Mouse (Mus musculus): ENCODE measurements at regions not wholly inside any gene's neighbourhood (a gene's known extent, or its start where the extent isn't known, plus 50 kb on each side); places are given as distances from the start of the nearest gene placed in this dataset.

DNA sequence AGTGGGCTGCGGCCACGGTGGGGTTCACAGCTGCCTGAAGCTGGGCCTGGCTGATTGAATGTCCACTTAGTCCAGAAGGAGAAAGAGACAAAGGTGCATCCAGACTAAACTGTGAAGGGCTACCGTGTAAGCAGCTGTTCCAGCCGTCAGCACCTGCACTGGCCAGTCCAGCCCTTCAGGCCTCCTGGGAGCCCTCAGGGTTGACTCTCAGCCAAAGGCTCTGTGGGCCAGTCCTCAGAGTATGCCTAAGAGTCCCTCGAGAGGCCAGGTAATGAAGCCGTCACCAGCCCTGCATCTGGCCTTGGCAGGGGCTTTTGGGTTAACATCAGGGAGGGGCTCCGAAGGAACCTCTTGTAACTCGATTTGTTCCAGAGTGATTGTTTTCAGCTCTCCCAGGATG is 187.4 kb downstream of the Gpd2 start:
- no peak overlapping the region for H3K27ac ChIP-seq
- H3K9me3 ChIP-seq (replicated peaks), result no peaks in the 10 kb centered on the region
- H3K4me3 ChIP-seq, result no peak overlapping the region
- H3K4me1 ChIP-seq, result no peaks in the 10 kb centered on the region
- H3K36me3 ChIP-seq, result no peaks in the 10 kb centered on the region
- no peaks in the 10 kb centered on the region for H3K27me3 ChIP-seq (ENCODE audit: low read depth, poor library complexity, severe bottlenecking)
- DNase-seq (ENCODE audit: low spot score), result no peak
- 91% methylated on average over 8 of the region's 8 CpGs for WGBS

DNA sequence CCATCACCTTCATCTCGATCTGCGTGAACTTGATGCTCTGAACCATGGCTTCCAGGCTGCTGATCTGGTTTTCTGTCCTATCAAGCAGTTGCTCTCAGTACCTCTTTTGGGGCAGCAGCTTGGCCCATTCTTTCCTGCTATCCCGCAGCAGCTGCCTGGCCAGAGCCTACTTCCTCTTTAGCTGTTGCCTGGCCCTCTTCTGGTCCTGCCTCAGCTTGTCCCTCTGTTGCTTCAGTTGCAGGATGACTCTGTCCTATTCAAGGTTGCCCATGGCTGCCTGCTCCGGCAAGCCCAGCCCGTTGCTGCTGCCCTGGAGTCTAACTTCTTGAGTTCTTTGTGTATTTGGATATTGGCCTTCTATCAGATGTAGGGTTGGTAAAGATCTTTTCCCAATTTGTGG is 188.0 kb downstream of the Gpd2 start:
- Histone ChIP-seq H3K27me3 (ENCODE audit: low read depth, poor library complexity, severe bottlenecking) (no peaks in the 10 kb centered on the region), H3K27ac (no peak overlapping the region), H3K4me3 (no peak overlapping the region), H3K4me1 (no peaks in the 10 kb centered on the region), H3K36me3 (no peaks in the 10 kb centered on the region), H3K9me3 (replicated peaks) (no peaks in the 10 kb centered on the region)
- no peak for DNase-seq (ENCODE audit: low spot score)
- WGBS, result 94% methylated on average over 5 of the region's 5 CpGs

DNA sequence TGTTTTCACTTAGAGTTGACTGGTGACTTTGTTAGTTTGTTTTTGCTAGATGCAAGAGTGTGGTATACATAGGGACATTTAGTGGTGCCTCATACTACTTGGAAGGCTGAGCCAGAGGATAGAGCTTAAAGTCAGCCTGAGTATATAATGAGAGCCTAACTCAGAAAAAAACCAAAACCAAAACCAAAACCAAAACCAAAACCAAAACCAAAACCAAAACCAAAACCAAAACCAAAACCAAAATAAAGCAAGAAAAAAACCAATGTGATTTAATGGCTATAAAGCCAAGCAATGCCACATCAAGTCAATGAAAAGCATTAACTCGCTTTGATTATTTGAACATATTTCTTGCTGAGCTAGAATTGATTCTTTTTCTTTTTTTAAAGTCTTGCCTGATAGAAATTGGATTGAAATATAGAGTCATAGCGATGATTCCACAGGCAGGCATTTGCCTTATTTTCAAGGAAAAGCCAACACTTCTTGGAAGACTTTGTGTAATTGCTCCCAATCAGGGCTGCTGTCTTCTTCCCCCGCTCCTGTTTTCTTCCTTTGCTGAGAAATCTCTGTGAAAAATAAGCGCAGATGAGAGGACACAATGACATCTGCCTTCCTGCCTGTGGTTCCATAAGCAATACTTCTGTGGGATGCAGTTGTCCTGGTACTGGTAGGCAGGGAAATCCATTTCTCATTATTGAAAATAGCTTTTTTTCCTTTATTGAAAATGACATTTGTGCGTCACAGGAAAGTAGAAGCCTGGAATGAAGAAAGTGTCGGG is 213.7 kb downstream of the Gpd2 start:
- no peak for DNase-seq (ENCODE audit: low spot score)
- 90% methylated on average over 6 of the region's 6 CpGs for WGBS
- Histone ChIP-seq H3K36me3 (no peaks in the 10 kb centered on the region), H3K4me1 (no peaks in the 10 kb centered on the region), H3K4me3 (no peak overlapping the region), H3K27me3 (ENCODE audit: low read depth, poor library complexity, severe bottlenecking) (no peaks in the 10 kb centered on the region), H3K9me3 (replicated peaks) (no peaks in the 10 kb centered on the region), H3K27ac (no peak overlapping the region)

DNA sequence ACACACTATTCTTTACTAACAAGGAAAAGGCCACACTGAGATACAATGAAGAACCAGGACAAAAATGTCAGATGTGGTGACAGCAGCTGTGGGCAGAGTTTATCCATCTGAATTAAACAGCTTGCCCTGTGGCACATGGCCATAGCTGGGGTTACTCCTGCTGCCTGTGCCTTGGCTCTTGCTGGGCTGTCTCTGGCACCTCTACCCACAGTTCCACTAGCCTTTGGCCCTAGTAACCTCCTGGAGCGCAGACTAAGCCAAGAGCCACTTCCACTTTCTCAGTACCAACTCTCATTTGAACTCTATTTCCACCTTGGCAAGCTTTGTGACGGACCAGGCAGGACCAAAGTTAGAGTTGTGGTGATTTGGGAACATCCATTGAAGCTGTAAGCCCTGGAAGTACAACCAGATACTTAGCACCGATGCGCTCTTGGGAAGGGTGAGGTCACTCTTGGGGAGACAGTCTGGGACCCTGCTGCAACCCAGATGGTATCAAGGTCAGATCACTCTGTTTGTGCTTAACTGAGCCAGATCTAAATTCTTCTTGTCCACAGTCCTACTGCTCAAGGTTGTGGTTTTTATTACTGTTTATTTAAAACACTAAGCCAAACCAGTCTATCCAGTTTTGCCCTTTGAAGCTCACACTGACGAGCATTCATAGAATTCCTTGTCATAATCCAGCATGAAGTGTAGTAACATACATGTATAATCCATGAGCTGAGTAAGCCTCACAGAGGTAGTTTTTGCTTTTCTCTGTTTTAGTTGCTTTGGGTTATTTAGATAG is 216.7 kb downstream of the Gpd2 start:
- Histone ChIP-seq H3K27me3 (ENCODE audit: low read depth, poor library complexity, severe bottlenecking) (no peaks in the 10 kb centered on the region), H3K9me3 (replicated peaks) (no peaks in the 10 kb centered on the region), H3K4me3 (no peak overlapping the region), H3K27ac (no peak overlapping the region), H3K4me1 (no peaks in the 10 kb centered on the region), H3K36me3 (no peaks in the 10 kb centered on the region)
- no peak for DNase-seq (ENCODE audit: low spot score)
- WGBS, result 85% methylated on average over 5 of the region's 5 CpGs

DNA sequence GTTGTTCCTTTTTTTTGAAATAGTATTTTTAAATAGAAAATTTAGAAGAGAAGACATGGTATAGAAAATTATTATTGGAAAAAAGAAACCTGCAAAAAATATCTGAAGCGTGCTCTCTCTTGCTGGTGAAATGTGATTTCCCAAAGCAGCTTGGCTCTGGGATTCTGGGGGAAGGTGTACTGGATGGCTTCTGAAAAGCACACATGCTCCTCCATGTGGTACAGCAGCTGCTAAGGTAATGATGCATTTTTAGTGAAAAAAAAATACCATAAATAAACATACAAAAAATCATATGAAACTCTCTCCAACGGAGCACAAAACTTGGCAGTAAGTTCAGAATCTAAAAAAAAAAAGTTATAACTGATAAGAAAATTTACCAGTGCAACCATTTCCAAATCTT is 222.5 kb downstream of the Gpd2 start:
- Histone ChIP-seq H3K27me3 (ENCODE audit: low read depth, poor library complexity, severe bottlenecking) (no peaks in the 10 kb centered on the region), H3K4me1 (no peaks in the 10 kb centered on the region), H3K27ac (no peak overlapping the region), H3K4me3 (no peak overlapping the region), H3K9me3 (replicated peaks) (no peaks in the 10 kb centered on the region), H3K36me3 (no peaks in the 10 kb centered on the region)
- DNase-seq (ENCODE audit: low spot score), result no peak
- 94% methylated on average over 2 of the region's 2 CpGs for WGBS

DNA sequence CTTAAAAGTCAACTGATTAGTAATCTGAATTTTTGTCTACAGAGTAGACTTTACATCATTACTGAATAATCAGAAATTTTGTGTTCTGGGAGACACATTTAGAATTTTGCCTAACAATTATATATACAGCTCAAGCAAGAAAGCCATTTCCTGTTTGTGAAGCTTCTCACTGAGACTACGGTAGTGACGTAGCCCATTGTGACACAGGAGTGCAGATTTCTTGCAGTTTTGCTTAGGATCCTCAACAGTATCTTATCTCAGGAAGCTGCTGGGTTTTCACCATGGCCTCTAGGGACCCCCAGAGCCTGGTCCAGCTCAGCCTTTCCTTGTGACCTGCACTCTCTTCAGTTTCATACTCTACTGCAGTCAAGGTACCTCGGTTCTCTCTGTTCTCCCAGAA is 236.4 kb downstream of the Gpd2 start:
- H3K36me3 ChIP-seq, result no peaks in the 10 kb centered on the region
- H3K4me3 ChIP-seq, result no peak overlapping the region
- WGBS, result 81% methylated on average over 3 of the region's 3 CpGs
- H3K9me3 ChIP-seq (replicated peaks), result no peaks in the 10 kb centered on the region
- H3K4me1 ChIP-seq, result no peaks in the 10 kb centered on the region
- H3K27ac ChIP-seq, result no peak overlapping the region
- H3K27me3 ChIP-seq (ENCODE audit: low read depth, poor library complexity, severe bottlenecking), result no peaks in the 10 kb centered on the region
- no peak for DNase-seq (ENCODE audit: low spot score)

DNA sequence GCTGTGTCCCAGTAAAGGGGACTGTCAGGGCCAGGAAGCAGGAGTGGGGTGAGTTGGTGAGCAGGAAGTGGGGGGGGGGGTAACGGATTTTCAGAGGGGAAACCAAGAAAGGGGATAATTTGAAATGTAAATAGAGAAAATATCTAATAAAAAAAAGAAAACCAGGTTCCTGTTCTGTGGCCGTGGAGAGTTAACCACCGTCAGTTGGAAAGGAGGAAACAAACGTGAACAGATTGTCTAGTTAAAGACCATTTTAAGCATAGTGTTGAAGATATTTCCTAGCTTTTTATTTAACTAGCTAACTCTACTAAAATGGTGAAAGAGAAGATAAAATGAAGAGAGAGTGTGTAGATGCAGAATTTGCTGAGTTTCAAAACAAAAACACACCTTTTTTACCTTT is 254.7 kb downstream of the Gpd2 start:
- Histone ChIP-seq H3K4me3 (no peak overlapping the region), H3K27me3 (ENCODE audit: low read depth, poor library complexity, severe bottlenecking) (no peaks in the 10 kb centered on the region), H3K36me3 (no peaks in the 10 kb centered on the region), H3K4me1 (no peaks in the 10 kb centered on the region), H3K27ac (no peak overlapping the region), H3K9me3 (replicated peaks) (no peaks in the 10 kb centered on the region)
- WGBS, result 91% methylated on average over 4 of the region's 4 CpGs
- no peak for DNase-seq (ENCODE audit: low spot score)

DNA sequence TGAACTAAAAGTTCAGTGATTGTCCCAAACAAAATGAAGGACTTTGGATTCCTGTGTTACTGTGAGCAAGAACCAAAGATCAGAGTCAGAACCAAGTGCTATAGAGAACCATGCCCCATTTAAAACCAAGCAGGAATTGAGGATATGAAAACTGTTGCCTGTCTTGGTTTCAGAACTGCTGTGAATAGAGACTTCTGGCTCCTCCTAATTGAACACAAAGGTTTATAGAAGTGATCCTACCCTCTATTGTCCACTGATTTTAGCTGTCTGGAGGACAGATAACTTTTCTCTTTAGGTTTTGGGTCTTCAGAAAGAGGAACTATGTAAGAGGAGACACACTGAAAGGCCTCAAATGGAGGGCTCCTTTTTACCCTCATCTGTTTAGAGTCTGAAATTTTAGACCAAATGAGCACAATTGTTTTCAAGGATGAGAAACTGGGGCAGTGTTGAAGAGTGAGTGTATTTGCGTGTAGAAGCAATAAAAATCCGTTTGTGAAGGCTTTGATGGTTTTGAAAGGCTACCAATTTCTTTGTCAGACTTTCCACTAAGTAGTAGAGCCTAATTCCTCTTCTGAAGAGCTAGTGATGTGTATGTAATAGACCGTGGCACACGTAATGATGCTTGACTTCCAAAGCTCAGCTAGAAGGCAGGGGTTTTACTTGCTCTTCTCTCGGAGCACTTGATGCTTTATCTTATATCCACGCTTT is 255.6 kb downstream of the Gpd2 start:
- Histone ChIP-seq H3K36me3 (no peaks in the 10 kb centered on the region), H3K9me3 (replicated peaks) (no peaks in the 10 kb centered on the region), H3K27me3 (ENCODE audit: low read depth, poor library complexity, severe bottlenecking) (no peaks in the 10 kb centered on the region), H3K4me1 (no peaks in the 10 kb centered on the region), H3K4me3 (no peak overlapping the region), H3K27ac (no peak overlapping the region)
- WGBS, result 80% methylated on average over 6 of the region's 6 CpGs
- no peak for DNase-seq (ENCODE audit: low spot score)

DNA sequence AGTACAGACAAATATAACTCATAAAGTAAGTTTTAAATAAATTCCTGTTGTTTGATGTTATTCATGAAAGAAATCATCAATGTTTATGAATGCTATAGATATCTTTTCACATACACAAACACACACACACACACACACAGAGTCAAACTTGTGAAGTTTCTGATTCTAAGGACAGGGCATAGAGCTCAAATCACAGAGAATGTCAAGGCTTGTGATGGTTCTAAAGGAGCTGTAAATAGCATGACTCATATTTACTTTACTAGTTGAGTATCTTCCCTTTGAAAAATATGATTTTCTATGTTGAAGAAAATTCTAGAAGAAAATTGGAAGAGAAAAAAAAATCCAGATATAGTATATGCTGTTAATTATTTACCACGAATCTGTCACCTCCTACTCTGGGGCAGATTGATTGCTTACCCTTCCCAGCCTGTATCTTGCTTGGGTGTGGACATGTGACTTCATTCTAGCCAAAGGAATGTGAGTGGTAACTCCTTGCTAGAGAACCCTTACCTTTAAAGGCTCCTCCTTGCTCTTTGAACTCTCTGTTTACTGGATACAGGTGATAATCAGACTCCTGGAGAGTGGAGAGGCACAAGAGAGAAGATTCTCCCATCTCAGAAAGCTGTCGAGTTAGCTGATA is 259.0 kb downstream of the Gpd2 start:
- H3K27me3 ChIP-seq (ENCODE audit: low read depth, poor library complexity, severe bottlenecking), result no peaks in the 10 kb centered on the region
- H3K4me1 ChIP-seq, result no peaks in the 10 kb centered on the region
- H3K27ac ChIP-seq, result no peak overlapping the region
- no peak overlapping the region for H3K4me3 ChIP-seq
- H3K36me3 ChIP-seq, result no peaks in the 10 kb centered on the region
- DNase-seq (ENCODE audit: low spot score), result no peak
- no peaks in the 10 kb centered on the region for H3K9me3 ChIP-seq (replicated peaks)
- 52% methylated on average over 2 of the region's 2 CpGs for WGBS

DNA sequence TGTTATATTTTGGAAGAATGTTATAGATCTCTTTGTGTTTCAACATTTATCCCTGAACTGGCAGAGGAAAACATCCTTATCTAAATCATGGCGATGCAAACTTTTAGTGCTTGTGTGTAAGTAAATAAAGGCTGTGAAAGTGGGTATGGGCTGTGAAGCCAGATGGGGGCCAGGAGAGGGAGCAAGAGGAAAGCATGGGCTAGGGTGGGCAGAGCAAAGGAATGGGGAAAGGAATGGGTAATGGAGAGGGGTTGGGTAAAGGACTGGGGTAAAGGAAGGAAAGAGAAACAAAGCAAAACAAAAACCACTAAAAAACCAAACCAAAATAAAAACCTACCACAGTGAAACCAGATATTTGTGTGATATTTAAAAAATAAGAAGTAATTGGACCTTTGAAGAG is 260.5 kb downstream of the Gpd2 start:
- Histone ChIP-seq H3K27me3 (ENCODE audit: low read depth, poor library complexity, severe bottlenecking) (no peaks in the 10 kb centered on the region), H3K4me3 (no peak overlapping the region), H3K36me3 (no peaks in the 10 kb centered on the region), H3K4me1 (no peaks in the 10 kb centered on the region), H3K9me3 (replicated peaks) (no peaks in the 10 kb centered on the region), H3K27ac (no peak overlapping the region)
- DNase-seq (ENCODE audit: low spot score), result no peak
- 78% methylated on average over 1 of the region's 1 CpGs for WGBS

DNA sequence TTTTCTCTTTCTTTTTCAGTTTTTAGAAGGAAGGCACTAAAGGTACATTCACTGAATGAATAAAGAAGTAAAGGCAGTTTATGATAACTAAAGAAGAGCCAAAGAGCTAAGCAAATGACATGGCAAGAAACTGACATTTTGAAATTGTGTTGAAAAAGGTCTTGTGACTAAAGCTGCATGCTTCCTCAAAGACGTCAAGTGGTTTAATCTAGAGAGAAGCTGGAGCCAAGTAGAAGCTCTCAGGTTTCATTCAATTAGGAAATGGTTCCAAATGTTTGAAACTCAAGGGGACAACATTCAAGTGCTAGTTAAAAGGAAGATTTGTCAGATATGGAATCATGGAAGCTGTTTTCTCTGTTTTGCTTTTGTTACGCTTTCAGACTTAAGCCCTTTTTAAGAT is 267.2 kb downstream of the Gpd2 start:
- Histone ChIP-seq H3K27ac (no peak overlapping the region), H3K36me3 (no peaks in the 10 kb centered on the region), H3K9me3 (replicated peaks) (no peaks in the 10 kb centered on the region), H3K27me3 (ENCODE audit: low read depth, poor library complexity, severe bottlenecking) (no peaks in the 10 kb centered on the region), H3K4me1 (no peaks in the 10 kb centered on the region), H3K4me3 (no peak overlapping the region)
- no peak for DNase-seq (ENCODE audit: low spot score)
- 58% methylated on average over 2 of the region's 2 CpGs for WGBS

DNA sequence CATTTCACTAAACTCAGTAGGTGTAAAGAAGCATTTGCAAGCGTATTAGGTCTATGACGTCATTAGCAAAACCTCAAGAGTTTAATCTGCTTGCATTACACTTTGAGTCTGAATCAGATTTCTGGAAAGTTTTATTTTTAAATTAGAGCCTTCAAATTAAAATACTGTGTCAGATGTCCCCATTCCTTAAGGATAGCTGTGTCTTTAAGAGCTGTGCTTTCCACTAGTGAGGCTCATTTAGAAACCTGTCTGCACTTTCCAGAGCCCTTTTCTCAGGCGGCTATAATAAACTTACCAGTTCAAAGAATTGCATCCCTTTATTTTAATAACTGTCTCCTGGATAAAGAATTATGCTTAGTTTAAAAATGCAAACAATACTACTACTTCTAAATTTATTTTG is 285.0 kb downstream of the Gpd2 start:
- 78% methylated on average over 3 of the region's 3 CpGs for WGBS

DNA sequence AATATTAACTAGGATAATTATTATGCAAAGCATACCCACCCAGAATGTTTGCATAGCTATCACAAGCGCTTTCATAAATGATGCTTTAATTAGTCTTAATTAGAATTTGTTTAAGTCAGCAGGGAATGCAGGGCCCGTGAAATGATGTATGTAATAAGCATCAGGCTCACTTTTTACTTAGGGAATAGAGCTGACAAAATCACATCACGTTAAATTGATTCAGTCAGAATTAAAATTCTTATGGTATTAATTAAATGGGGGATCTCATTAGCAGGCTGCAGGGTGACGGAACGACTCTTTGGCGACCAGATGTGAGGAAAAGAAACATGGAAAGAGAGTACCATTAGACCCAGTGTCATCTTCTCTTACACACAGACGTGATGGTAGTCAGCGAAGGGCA is 285.5 kb downstream of the Gpd2 start:
- no peak for DNase-seq (ENCODE audit: low spot score)
- Histone ChIP-seq H3K9me3 (replicated peaks) (no peaks in the 10 kb centered on the region), H3K4me3 (no peak overlapping the region), H3K27ac (no peak overlapping the region), H3K36me3 (no peaks in the 10 kb centered on the region), H3K27me3 (ENCODE audit: low read depth, poor library complexity, severe bottlenecking) (no peaks in the 10 kb centered on the region), H3K4me1 (no peaks in the 10 kb centered on the region)
- WGBS, result 68% methylated on average over 8 of the region's 8 CpGs

More for the DNA sequence above, 285.0 kb downstream of the Gpd2 start:
- Histone ChIP-seq H3K4me1 (no peaks in the 10 kb centered on the region), H3K27me3 (ENCODE audit: low read depth, poor library complexity, severe bottlenecking) (no peaks in the 10 kb centered on the region), H3K4me3 (no peak overlapping the region), H3K27ac (no peak overlapping the region), H3K36me3 (no peaks in the 10 kb centered on the region), H3K9me3 (replicated peaks) (no peaks in the 10 kb centered on the region)
- no peak for DNase-seq (ENCODE audit: low spot score)

Data from limb, embryonic 10.5 days (tissue).